Mouse (Mus musculus) monocyte, adult 59 days (primary cell): ENCODE measurements around the gene AA986860. TPM values are rescaled to one million over a fixed set of nuclear protein-coding genes. Genes with fewer than 3 reads are reported as not detected.

ENCODE experiments used
- total RNA-seq, 2 experiments: library from RNA; stranded (reverse); gene quantifications; one replicate each; pipeline ENCODE4 v1.2.4; 2023

The AA986860 gene
- under 1 TPM; 0.39 to 0.58 TPM for total RNA-seq

GRCm38 (mm10) chr1:130731741-130732337 is at the start of gene AA986860:
Gene AA986860 (plus strand): TSS chr1:130731976.

DNA sequence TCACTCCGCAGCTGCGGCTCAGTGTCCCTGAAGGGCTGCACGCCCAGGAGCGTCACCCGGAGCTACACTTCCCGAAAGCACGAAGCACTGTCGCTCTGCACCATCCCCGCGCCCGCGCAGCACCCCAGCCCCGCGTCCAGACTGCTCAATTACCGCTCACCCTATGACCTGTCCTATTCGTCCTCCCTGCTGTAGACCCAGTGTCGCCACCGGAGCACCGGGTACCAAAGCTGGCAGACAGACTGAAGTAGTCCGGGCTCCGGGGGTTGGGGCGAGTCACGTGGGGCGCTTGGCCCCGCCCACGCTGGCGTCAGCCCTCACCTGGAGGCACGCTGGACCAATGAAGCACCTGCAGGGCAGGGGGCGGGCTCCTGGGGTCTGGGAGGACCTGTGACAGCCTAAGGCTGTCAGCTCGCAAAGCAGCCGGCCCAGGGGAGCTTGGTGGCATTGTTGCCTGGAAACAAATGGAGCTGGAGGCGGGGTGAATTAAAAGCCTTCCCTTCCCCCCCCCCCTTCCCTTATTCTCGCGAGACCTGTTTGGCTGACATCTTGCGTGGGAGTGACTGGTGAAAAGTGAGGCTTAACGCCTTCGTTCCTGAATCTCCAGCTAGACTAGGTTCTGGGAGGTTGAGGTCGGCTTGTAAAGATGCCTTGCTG is 16.1 kb upstream of the AA986860 start, which contains the start of gene Gm29427:
Gm29427 (minus strand) TSS at position 239 of the 657 bp plus-strand sequence.

DNA sequence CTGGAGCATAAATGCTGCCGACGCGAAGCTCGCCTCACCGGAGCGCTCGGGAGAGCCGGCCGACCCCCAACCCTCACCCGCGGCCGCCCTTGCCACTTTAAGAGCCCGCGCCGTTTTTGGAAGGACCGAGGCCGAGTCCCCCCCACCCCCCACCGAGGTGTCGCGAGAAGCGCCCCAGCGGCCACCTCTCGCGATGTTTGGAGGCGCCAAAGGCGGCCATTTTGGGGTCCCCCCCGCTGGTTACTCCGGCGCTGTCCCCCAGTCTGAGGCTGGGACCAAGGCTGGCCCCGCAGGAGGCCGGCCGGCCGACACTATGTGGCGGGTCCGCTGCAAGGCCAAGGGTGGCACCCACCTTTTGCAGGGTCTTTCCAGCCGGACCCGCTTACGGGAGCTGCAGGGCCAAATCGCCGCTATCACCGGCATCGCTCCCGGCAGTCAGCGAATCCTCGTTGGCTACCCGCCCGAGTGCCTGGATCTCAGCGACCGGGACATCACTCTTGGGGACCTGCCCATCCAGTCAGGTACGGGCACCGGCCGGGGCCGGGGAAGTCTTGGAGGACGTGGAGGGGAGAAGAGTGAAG is 14.4 kb upstream of the AA986860 start, which contains the start of gene Yod1:
Yod1 (plus strand) TSS at position 37 of the 581 bp plus-strand sequence.

GRCm38 (mm10) chr1:130729153-130729552 is 2.6 kb upstream of the AA986860 start, which contains the start of gene Pfkfb2:
Gene Pfkfb2 (minus strand): TSS chr1:130729253.

Other genes with a start within 250 kb of the AA986860 start
- gene Zp3r, start 102.4 kb upstream of the AA986860 start, total RNA-seq: not detected
- not detected for gene C4bp, start 70.3 kb upstream of the AA986860 start, total RNA-seq
- gene Gm29427, start 16.2 kb upstream of the AA986860 start, total RNA-seq: not detected
- 1 to 10 TPM; 6.5 to 6.7 TPM for gene Yod1, start 14.6 kb upstream of the AA986860 start, total RNA-seq
- gene Pfkfb2, start 2.7 kb upstream of the AA986860 start, total RNA-seq: 10 to 100 TPM; 25.6 to 26.2 TPM
- gene Fcamr, start 68.9 kb downstream of the AA986860 start, total RNA-seq: not detected
- gene Pigr, start 94.7 kb downstream of the AA986860 start, total RNA-seq: not detected
- gene Fcmr, start 133.7 kb downstream of the AA986860 start, total RNA-seq: 1 to 10 TPM; 1.2 to 4.0 TPM
- not detected for gene Il24, start 155.5 kb downstream of the AA986860 start, total RNA-seq
- gene Il20, start 179.5 kb downstream of the AA986860 start, total RNA-seq: not detected
- not detected for gene Il19, start 208.1 kb downstream of the AA986860 start, total RNA-seq